Mouse (Mus musculus) liver (tissue): ENCODE measurements at regions not wholly inside any gene's neighbourhood (a gene's known extent, or its start where the extent isn't known, plus 50 kb on each side); places are given as distances from the start of the nearest gene placed in this dataset.
A peak's percentile ranks its signal among the peaks of the same experiment; 100 is the strongest.

ENCODE experiments used
- DNase-seq: peaks from one replicate; pipeline ENCODE4 v3.0.0-alpha.2; 2020; ENCODE audit warnings: mixed read lengths

- DNase-seq, result no peak
These were observed 81.4 kb downstream of the Tfap2b start for GRCm38 (mm10) chr1:19290098-19290497.

GRCm38 (mm10) chr1:19321598-19321997 lies 112.9 kb downstream of the Tfap2b start:
- no peak for DNase-seq

- DNase-seq, result no peak
These were observed 127.3 kb downstream of the Tfap2b start for GRCm38 (mm10) chr1:19336062-19336461.

- no peak for DNase-seq
These were observed 128.5 kb downstream of the Tfap2b start for GRCm38 (mm10) chr1:19337207-19337606.

GRCm38 (mm10) chr1:19344445-19344844 lies 135.7 kb downstream of the Tfap2b start:
- DNase-seq, result no peak

GRCm38 (mm10) chr1:19350495-19350894 lies 141.8 kb downstream of the Tfap2b start:
- no peak for DNase-seq

GRCm38 (mm10) chr1:19384856-19385255 lies 176.1 kb downstream of the Tfap2b start:
- no peak for DNase-seq

GRCm38 (mm10) chr1:19388864-19389505 lies 180.3 kb downstream of the Tfap2b start:
- no peak for DNase-seq

GRCm38 (mm10) chr1:19407556-19407955 lies 198.8 kb downstream of the Tfap2b start:
- no peak for DNase-seq

- DNase-seq, result no peak
These were observed 203.6 kb downstream of the Tfap2b start for GRCm38 (mm10) chr1:19412345-19412744.

GRCm38 (mm10) chr1:19421116-19421515 lies 212.4 kb downstream of the Tfap2b start:
- no peak for DNase-seq

- no peak for DNase-seq
These were observed 242.1 kb downstream of the Tfap2b start for GRCm38 (mm10) chr1:19450786-19451185.

GRCm38 (mm10) chr1:19458646-19459441 lies 250.1 kb downstream of the Tfap2b start:
- DNase-seq, result peak; percentile 2

GRCm38 (mm10) chr1:19459876-19460275 lies 251.2 kb downstream of the Tfap2b start:
- DNase-seq, result no peak

- DNase-seq, result no peak
These were observed 264.8 kb downstream of the Tfap2b start for GRCm38 (mm10) chr1:19473561-19473960.
